Mouse (Mus musculus): Measurements from ENCODE around the gene Aars2. TPM values are rescaled to one million over a fixed set of nuclear protein-coding genes. Genes with fewer than 3 reads are reported as not detected.

The Aars2 gene
- total RNA-seq, 2 experiments from 2014 or later, result 2.7 to 3.7 TPM

DNA sequence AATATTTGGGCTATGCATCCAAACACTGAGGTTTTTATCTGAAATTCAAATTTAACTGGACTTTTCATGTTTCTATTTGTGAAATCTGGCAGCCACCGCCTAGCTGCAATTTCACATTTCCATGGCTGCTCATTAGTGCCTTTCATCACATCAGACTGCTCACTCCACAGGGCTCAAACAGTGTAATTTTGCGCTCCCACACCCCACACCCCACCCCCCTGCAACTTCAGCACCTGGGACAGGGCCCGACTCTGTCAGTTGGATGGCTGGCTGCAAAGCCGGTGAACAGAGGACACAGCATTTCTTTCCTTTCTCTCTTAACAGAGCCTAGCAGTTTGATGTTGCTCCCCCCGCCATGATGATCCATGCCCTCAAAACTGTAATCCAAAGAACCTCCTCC lies 29.6 kb downstream of the Aars2 start:
- no peak for ATAC-seq (replicated peaks; ENCODE audit: low FRiP score, poor library complexity, severe bottlenecking)

DNA sequence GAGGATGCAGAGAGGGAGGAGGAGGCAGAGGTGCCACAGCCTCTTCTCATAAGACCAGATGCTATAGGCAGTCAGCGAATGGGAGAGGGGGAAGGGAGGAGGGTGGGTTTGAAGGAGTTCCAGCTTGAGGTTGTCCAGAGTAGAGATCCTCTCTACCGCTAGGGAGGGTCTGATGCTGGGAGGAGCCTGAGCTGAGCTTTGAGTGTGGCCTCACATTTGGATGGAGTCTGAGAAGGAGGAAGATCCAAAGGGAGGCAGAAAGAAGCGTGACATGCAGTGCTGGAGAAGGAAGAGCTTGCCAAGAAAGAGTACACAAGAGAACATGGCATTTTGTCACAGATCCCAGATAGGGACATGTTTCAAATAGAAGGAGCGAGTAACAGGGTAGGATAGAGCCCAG lies 31.8 kb downstream of the Aars2 start:
- no peak for ATAC-seq (replicated peaks; ENCODE audit: low FRiP score, poor library complexity, severe bottlenecking)

- no peak for ATAC-seq (replicated peaks; ENCODE audit: low FRiP score, poor library complexity, severe bottlenecking)
Observed at GRCm38 (mm10) chr17:45539664-45540063, 33.0 kb downstream of the Aars2 start.

DNA sequence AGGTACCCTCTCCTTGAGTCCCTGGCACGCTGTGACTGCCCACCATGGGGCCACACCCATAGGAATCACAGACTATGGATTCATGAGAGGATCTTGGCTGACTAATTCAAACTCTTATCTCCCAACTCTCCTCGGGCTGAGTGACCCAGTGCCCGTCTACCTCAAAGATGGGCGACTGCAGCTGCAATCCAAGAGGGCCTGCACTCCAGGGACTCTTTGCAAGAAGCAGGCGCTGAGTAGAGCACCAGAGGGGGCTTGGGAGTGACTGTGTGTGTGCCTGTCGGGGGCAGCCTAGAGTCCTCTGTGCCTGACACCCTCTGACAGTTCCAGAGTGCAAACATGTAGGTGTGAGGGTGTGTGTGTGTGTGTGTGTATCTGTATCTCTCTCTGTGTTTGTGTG lies 35.5 kb downstream of the Aars2 start:
- ATAC-seq (replicated peaks; ENCODE audit: low FRiP score, poor library complexity, severe bottlenecking), result no peak

GRCm38 (mm10) chr17:45542705-45543104 lies 36.1 kb downstream of the Aars2 start:
- ATAC-seq (replicated peaks; ENCODE audit: low FRiP score, poor library complexity, severe bottlenecking), result no peak

DNA sequence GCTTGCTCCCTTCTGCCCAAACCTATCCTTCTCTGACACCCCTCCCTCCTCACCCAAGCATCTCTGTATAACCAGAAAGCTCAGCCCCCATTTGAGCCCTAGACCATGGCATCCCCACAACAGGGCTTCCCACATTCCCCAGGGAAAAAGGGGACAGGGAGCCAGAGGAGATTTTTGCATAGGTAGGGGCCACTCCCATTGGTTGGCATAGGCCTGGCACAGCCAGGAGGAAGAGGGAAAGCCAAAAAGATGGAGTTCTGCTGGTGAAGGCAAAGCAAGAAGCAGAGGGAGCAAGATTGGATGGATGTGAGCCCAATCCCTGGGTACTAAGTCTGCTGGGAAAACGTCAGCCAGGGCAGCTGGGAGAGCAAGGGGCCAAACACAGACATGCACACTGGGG lies 36.5 kb downstream of the Aars2 start:
- ATAC-seq (replicated peaks; ENCODE audit: low FRiP score, poor library complexity, severe bottlenecking), result no peak

DNA sequence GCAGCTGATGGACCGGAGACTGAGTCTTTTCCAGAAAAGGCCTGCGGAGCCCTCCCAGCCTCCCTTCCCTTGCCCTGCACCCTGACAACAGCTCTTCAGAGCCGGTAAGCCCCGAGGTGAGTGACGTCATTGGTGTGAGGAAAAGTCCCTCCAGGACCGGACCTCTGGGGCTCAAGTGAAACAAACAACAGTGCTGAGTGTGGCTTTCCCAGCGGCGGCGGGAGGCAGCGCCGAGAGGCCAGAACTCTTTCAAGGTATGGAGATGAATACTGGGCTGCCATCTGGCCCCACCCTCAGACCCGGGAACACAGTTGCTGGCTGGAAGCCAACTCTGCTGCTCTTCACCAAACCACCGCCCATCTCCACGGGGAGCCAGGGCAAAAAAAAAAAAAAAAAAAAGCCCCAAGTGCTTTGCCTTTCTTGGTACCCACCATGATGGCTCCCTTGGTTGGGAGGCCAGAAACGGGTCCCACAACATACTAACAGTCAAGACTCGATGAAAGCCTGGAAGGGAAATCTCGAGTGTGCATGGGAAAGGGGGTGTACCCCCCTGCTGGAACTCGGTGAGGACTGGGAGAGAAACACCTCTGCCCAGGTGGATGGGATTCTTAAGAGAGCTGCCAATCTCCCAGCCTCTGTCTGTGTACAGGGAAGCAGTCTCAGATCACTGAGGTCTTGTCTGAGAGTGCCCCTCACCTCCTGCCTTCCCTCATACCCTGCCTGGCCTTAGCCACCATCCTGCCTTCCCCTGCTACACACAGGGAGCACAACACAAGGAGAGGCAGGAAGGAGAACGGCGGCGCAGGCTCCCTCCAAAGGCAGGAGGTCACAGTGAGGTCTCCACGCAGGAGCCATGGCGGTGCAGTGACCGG lies 37.6 kb downstream of the Aars2 start:
- ATAC-seq (replicated peaks; ENCODE audit: low FRiP score, poor library complexity, severe bottlenecking), result no peak

GRCm38 (mm10) chr17:45544873-45545277 lies 38.2 kb downstream of the Aars2 start:
- ATAC-seq (replicated peaks; ENCODE audit: low FRiP score, poor library complexity, severe bottlenecking), result no peak

DNA sequence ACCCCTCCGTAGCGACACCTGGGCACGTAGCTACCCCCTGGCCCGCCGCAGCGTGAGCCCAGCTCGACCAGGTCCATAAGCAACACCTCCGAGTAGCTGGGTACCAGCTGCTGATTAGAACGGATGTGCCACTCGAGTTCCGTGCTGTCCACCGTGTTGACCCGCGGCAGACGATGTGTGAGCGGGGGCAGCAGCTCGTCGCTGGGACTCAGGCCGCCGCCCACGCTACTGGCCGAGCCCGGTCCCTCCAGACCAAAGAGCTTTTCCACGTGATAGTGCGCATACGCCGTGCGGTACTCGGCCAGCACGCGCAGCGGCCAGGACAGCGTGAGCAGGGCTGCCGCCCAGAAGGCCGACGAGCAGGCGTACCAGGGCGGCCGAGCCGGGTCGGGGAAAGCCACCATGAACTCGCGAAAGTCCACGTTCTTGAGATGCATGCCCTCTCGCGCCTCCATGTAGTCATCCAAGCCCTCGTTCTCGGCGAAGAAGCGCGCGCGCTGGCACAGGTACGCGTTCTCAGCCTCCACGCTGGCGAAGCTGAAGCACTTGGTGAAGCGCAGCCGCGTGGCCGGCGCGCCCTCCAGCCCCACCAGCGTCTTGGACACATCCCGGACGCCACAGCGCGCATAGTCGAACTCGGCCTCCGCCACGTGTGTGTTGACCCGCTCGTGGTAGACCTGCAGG lies 38.8 kb downstream of the Aars2 start:
- ATAC-seq (replicated peaks; ENCODE audit: low FRiP score, poor library complexity, severe bottlenecking), result no peak

DNA sequence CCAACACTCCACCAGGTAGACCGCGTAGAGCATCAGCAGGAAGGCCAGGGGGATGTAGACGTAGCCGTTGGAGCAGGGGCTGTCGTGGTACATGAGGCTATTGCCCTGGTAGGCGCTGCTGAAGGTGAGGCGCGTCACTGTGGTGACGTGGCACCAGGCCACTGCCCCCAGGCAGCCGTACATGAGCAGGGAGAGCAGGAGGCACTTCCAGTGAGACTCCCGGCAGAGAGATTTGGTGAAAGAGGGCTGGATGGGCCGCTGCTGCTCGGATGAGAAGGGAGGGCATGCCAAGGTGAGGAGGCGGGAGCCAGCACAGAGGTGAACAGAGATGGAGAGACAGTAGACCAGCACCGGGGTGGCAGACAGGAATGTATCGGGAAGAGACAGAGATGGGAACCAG lies 40.3 kb downstream of the Aars2 start:
- ATAC-seq (replicated peaks; ENCODE audit: low FRiP score, poor library complexity, severe bottlenecking), result no peak

- no peak for ATAC-seq (replicated peaks; ENCODE audit: low FRiP score, poor library complexity, severe bottlenecking)
Observed at GRCm38 (mm10) chr17:45547461-45548190, 41.0 kb downstream of the Aars2 start.

DNA sequence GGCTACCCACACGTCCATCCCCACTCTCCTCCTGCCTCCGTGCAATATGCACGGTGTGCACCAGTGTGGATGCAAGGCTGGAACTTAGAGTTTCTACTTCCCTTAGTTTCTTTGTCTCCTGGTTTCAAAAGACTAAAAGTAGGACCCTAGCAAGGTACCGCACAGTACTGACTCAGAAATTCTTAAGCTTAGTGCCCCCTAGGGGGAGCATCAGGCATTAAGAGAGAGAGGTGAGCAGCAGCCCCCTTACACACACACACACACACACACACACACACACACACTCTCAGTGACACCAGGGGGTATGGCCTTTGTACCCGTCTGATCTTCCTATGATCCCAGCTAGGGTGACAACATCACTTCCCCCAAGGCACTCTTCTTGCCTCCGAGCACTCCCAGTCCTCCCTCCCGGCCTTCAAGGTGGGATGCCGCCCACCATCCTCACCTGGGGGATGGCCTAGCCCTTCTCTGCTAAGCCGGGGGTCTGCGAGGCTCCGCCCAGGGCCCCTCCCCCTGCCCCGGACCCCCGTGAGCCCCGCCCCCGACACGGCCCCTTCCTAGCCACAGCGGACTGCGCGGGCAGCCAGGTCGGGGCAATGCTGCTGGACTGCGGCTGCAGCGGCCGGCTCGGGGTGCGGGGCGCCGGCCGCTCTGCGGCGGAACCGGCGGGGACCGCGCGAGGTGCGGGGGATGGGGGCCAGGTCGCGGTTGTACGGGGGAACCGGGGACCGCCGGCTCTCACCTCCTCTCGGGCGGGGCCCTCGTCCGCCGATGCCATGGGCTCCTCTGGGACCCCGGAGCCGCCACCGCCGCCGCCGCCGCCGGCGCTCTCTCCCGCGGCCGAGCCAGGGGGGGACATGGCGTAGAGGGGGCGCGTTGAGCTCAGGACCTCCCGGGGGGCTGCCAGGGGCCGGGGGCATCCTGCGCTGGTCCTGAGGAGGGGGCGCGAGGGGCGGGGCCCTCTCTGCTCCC lies 42.2 kb downstream of the Aars2 start:
- ATAC-seq (replicated peaks; ENCODE audit: low FRiP score, poor library complexity, severe bottlenecking), result no peak

- no peak for ATAC-seq (replicated peaks; ENCODE audit: low FRiP score, poor library complexity, severe bottlenecking)
Observed at GRCm38 (mm10) chr17:45549617-45550181, 43.1 kb downstream of the Aars2 start, which contains the start of gene Tmem151b. Gene Tmem151b, minus strand, starts transcription at chr17:45549677.

DNA sequence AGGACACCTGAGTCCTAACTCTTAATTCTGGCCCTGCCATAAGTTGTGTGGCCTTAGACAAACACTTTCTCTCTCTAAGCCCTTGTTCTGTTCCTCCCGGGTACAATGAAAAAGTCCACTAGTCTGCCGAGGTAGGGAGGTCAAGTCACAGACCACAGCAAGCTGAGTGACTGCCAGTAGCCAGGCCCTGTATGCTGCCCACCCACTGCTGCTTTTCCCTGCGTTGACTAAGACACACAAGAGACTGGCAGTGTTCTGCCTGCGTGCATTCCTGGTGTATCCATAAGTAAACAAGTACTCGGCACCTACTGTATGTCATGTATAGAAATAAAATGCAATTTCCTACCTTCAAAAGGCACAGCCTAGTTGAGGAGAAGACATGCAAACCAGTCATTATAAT lies 43.6 kb downstream of the Aars2 start:
- ATAC-seq (replicated peaks; ENCODE audit: low FRiP score, poor library complexity, severe bottlenecking), result no peak

DNA sequence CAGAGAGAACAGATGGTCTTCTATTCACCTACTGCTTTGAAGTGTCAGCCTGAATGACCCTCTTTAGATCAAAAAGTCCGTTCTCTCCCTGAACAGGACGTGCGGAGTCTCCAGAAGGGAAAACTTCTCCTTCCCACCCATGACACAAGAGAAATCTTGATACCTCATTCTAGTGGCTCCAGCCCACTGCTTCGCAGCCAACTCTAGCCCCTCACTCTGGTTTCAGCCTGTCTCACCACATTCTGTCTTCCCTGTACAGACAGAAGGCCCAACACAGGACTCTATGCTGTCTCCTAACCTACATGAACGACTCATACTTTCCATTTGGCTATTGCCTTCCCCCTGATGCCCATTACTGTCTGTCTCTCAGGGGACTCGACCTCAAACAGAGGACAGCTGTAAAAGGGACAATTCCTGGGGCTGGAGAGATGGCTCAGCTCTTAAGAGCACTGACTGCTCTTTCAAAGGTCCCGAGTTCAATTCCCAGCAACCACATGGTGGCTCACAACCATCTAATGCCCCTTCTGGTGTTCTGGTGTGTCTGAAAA lies 44.7 kb downstream of the Aars2 start:
- no peak for ATAC-seq (replicated peaks; ENCODE audit: low FRiP score, poor library complexity, severe bottlenecking)

DNA sequence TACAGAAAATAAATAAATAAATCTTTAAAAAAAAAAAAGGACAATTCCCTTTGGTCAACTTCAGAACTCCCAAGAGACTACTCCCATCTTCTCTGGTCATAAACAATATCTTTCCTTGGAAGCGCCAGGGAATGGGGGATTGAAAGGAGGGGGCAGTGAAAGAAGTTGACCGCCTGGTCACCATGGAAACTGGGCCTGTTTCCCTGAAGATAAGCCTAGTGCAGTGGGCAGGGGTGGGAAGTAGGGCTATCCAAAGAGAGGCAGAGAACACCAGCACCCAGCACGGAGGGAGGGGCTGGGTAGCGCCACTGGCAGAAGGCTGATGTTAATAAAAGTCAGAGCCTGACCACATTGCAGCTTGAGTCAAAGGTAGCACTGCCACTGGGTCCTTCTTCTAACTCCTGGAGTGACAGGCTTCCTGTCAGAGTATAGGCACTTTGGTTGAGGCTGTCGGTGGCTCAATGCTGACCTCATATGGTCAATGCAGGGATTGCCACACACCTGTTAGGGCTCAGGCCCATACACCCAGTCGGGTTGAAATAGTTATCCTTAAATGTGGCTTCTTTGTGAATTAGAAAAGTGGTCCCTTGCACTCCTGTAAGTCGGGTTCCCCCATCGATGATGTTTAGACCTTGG lies 45.3 kb downstream of the Aars2 start:
- peak; percentile 70 for ATAC-seq (replicated peaks; ENCODE audit: low FRiP score, poor library complexity, severe bottlenecking)

GRCm38 (mm10) chr17:45553065-45553464 lies 46.4 kb downstream of the Aars2 start:
- no peak for ATAC-seq (replicated peaks; ENCODE audit: low FRiP score, poor library complexity, severe bottlenecking)

- ATAC-seq (replicated peaks; ENCODE audit: low FRiP score, poor library complexity, severe bottlenecking), result no peak
Observed at GRCm38 (mm10) chr17:45554420-45554819, 47.8 kb downstream of the Aars2 start.

All from erythroblast, adult 5-6 weeks (primary cell).